Mouse (Mus musculus) CD4-positive naive resting alpha-beta T cell, adult 57 days (primary cell): Measurements from ENCODE around the gene Ccl21a. TPM values are rescaled to one million over a fixed set of nuclear protein-coding genes. Genes with fewer than 3 reads are reported as not detected.

Experiments used
- total RNA-seq: library from RNA; stranded (reverse); gene quantifications from one replicate; pipeline ENCODE4 v1.2.4, GENCODE M21; 2023

Ccl21a gene
- total RNA-seq: not detected

GRCm38 (mm10) chr4:42773893-42774292 lies at the start of gene Ccl21a:
Gene Ccl21a, minus strand, starts transcription at chr4:42773993.

GRCm38 (mm10) chr4:42756477-42756876 lies 17.3 kb downstream of the Ccl21a start, which contains the start of gene Ccl19:
Gene Ccl19, minus strand, starts transcription at chr4:42756577.

GRCm38 (mm10) chr4:42735245-42735644 lies 38.5 kb downstream of the Ccl21a start, which contains the start of gene 4930578G10Rik:
Gene 4930578G10Rik, plus strand, starts transcription at chr4:42735545.

Other genes starting within 250 kb of the Ccl21a start
- gene Fam205a2, start 245.8 kb downstream of the Ccl21a start, total RNA-seq: 0.24 TPM
- gene Gm10591, start 161.8 kb downstream of the Ccl21a start, total RNA-seq: not detected
- gene Gm2564, start 144.3 kb downstream of the Ccl21a start, total RNA-seq: not detected
- gene Ccl27b, start 118.7 kb downstream of the Ccl21a start, total RNA-seq: not detected
- gene Il11ra2, start 112.1 kb downstream of the Ccl21a start, total RNA-seq: not detected
- gene 4930578G10Rik, start 38.4 kb downstream of the Ccl21a start, total RNA-seq: not detected
- gene Ccl19, start 17.4 kb downstream of the Ccl21a start, total RNA-seq: not detected
- gene Fam205a1, start 79.9 kb upstream of the Ccl21a start, total RNA-seq: not detected
- gene Gm12394, start 82.8 kb upstream of the Ccl21a start, total RNA-seq: not detected
- gene Fam205c, start 100.2 kb upstream of the Ccl21a start, total RNA-seq: not detected
- not detected for gene Phf24, start 142.7 kb upstream of the Ccl21a start, total RNA-seq
- gene Dnajb5, start 175.8 kb upstream of the Ccl21a start, total RNA-seq: 23.1 TPM
- not detected for gene 1700022I11Rik, start 195.6 kb upstream of the Ccl21a start, total RNA-seq
- gene Vcp, start 226.5 kb upstream of the Ccl21a start, total RNA-seq: 105 TPM
- 22.3 TPM for gene Fancg, start 236.5 kb upstream of the Ccl21a start, total RNA-seq